Mouse (Mus musculus) spleen, adult 2 months (tissue): ENCODE results near the gene Anp32e.

Experiments used
- CTCF ChIP-seq: fragments of 200-500 bp; IDR thresholded peaks from 2 replicates; pipeline ENCODE4 v1.5.1; 2011; ENCODE audit warnings: mild to moderate bottlenecking, inconsistent platforms; ENCODE audit not compliant: insufficient read depth, insufficient read length, insufficient replicate concordance; ENCODE audit errors: extremely low read depth
- POLR2A ChIP-seq: fragments of 200-500 bp; IDR thresholded peaks from 2 replicates; pipeline ENCODE4 v1.6.1; 2011; ENCODE audit warnings: low read depth, low read length, inconsistent platforms

- no peak for TF ChIP-seq CTCF
- TF ChIP-seq POLR2A: no peak
Measured at GRCm38 (mm10) chr3:95903753-95904502, 25.1 kb upstream of the Anp32e start.
